Mouse (Mus musculus) A20 (cell line): ENCODE data around the gene Ripply3.
"Not testable (repeated sequence)": the region's sequence is repeated elsewhere in the genome, so short reads cannot be mapped to it uniquely, and the experiment has no call there.

ENCODE experiments used
- DNase-seq: peaks from one replicate; pipeline ENCODE4 v3.0.0-alpha.2; 2011; ENCODE audit warnings: low read depth, low spot score

Gene Ripply3

DNA sequence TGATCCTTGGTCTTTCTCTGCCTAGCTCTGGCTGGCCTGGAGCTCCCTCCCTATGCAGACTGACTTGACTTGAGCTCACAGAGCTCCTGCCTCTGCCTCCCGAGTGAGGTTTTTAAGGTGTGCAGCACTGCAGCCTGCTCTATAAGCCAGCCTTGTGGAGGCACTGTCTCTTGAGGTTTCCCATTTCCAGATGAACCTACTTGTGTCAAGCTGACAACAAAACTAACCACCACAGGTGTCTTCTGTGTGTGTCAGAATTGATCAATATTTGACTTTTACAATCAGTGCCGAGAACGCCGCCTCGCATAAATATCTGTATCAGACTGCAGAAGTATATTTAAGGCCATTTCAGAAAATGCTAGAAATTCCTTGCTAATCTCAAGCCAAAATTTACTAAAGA is 13.6 kb upstream of the Ripply3 start:
- DNase-seq: no peak

DNA sequence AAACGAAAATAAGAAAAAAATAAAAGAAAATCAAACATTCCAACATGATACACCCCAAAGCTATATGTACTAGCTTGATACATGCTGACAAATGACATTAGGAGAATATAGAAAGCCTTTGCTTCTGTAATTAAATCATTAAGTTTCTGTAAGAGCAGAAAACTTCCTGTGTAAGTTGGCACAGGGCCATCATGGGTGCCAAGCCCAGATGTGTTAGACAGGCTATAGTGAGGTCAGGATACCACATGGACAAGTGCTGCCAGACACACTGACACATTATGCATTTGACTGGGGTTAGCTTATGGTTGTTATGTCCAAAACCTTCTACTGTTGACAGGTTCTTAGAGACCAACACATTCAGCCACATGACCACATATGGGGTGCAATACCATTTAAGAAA is 13.0 kb upstream of the Ripply3 start:
- no peak for DNase-seq

DNA sequence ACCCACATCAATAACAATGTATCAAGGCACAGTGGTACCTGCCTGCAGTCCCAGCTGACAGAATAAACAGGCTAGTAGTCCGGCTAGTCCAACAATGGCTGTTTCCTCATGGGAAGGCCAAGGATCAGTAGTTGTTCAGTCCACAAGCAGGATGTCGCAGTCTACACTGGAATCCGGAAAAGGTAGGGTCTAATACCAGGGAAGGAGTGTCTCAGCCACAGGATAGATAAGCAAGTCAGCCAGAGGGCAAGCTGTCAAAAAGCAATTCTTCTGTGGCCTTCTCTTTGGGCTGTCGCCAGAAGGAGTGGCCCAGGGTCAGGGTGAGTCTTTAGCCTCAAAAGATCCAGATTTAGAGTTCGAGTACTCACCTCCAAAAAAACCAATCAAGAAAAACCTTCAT is 10.5 kb upstream of the Ripply3 start:
- DNase-seq: no peak

- peak; percentile 66 for DNase-seq
These were observed 8.0 kb upstream of the Ripply3 start for GRCm38 (mm10) chr16:94320223-94320622.

DNA sequence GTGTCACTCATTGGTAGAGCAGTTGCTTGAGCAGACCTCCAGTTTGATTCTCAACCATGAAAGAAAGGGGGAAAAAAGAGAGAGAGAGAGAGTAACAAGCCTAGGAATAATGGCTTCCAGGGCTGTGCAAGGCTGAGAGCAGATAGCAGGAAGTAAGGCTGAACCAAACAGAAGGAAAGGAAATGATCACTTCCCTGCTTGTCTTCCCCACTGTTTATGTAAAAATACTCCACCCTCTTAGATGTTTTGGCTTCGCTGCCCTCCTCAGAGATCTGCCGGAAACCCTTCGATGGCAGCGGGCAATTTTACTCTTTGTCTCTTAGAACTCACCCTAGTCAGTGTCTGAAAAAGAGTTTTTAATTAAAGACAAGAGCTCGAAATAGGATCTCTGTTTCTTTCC is 4.5 kb upstream of the Ripply3 start:
- DNase-seq: no peak

GRCm38 (mm10) chr16:94326008-94326407 is 2.2 kb upstream of the Ripply3 start:
- DNase-seq: no peak

DNA sequence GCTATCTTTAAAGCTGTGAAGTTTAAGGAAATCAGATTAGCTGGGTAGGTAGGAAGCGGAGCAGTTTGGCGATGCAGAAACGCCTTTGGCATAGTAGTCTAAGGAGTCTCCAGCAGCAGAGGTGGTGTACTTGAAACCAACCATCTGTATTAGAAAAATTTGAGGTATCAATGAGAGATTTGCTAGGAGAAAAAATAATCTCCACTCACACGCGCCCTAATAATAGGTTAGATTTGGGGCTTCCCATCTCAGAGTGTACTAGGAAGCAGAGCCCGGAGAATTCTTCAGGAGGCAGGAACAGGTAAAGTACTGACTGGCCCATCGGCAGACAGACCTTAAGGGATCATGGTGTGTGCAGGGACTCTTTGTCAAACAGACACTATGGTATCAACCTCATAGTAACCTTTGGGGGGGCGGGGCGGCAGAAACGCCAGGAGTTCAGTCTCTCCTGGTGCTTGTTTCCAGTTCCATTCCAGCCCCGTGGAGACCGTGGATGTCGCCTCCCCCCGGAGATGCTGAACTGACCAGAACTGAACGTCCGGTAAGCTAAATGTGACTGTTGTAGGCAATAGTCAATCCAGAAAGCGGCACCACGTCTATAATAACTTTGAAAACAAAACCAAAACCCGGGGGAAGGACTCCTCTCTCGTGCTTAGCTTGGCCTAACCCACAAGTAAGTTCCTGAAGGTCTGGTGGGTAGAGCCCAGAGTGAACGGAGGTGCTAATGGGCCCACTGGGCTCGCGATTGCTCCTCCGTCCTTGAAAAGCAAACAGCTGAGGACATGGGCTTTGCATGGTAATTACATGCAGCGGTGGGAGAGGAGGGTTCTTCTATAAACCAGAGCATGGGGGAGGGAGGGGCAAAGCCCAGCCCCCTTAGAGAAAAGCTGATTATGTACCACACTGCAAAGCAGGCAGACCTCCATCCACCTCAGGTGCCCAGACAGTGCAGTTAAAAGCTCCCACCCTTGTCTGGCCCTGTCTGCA is 954 bp downstream of the Ripply3 start:
- peak; percentile 29 for DNase-seq

DNA sequence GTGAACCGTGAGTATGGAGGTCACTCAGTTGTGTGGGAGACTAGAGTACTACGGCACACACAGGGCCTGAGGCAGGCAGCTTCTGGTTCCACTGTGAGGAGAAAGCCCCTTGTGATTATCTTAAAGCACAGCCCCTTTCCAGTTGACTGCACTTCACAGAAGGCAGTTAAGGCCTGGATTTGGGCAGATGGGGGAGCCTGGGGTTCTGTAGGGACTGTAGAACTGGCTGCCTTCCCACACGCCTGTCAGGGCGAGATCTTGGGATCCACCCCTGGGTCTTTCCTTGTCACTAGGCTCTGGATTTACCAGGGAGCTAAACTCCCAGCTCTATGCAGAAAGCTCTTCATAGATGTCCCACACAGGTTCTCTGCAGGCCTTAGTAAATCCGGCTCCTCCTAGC is 2.2 kb downstream of the Ripply3 start:
- no peak for DNase-seq

DNA sequence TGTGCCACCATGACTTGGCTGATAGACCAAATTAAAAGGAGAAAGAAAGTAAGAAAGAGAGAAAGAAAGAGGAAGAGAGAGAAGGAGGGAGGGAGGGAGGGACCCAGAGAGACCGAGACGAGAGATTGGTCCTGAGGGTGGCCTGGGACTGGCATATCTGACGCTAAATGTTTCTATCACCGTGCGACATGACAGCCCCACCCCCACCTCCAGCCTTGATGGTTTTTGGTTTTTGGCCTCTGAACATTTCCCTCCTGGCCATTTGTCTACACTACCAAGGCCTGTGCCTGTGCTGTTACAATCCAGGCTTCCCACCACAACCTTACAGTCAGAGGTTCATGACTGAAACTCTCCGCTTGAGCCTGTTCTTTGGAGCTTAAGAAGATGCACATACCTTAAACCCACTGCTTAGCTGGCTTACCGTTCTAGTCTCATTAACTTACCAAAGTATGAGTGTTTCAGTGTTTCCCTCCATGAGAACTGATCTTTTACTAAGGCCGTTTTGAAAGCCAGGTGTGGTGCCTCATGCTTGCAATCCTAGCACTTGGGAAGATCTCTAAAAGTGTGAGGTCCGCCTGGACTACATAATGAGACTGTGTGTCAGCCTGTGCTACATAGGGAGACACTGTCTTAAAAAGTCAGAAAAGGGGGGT is 3.1 kb downstream of the Ripply3 start:
- DNase-seq: no peak

GRCm38 (mm10) chr16:94331886-94332252 is 3.6 kb downstream of the Ripply3 start:
- peak; percentile 78 for DNase-seq

GRCm38 (mm10) chr16:94335656-94336055 is 7.4 kb downstream of the Ripply3 start:
- DNase-seq: no peak

- DNase-seq: not testable (repeated sequence)
These were observed 11.2 kb downstream of the Ripply3 start for GRCm38 (mm10) chr16:94339164-94340160.

GRCm38 (mm10) chr16:94345733-94346132 is 17.5 kb downstream of the Ripply3 start:
- DNase-seq: no peak

DNA sequence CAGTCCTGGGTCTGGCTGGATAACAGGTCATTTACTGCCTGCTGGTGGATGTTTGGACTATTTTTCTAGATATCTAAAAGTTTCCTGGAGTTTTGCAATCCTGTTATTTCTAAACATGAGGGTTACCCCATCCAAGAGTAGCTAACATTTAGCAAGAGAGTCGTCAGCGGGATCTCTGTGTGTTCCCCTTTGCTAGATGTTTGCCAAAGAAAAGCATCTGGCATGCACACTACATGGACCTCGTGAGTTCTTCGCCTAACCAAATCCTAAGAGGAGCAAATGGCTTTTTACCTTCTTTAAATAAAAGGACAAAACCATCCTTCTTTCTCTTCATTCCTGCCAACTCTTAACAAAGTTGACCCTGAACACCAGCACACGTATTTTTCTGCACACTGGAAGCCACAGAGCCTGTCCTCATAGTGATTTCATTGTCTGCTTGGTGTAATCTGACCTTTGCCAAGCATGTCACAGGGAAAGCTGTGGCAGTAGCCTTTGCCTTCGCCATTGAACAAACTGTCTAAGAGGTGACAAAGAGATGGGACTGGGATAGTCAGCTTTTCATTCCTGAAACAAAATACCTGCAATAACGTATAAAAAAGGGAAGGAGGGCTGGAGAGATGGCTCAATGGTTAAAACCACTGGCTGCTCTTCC is 19.0 kb downstream of the Ripply3 start:
- DNase-seq: no peak

GRCm38 (mm10) chr16:94348779-94349178 is 20.6 kb downstream of the Ripply3 start:
- DNase-seq: no peak

- DNase-seq: no peak
These were observed 21.5 kb downstream of the Ripply3 start for GRCm38 (mm10) chr16:94349588-94350286.

DNA sequence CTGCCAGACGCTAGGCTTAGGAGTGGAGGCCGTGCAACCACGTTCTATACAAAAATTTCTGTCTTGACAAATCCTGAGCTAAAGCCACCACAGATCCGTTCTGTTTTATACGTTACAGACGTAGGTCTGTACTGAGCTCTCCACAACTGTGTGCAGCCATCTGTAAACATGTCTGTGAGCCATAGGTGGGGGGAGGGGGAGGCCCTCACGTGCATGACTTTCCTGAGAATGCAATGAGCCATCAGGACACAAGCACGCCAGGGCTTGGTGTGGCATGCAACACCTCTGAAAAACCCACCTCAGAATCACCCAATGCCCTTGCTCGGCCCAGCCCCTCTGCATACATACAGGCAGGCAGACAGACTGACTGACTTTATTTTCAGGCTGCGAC is 22.1 kb downstream of the Ripply3 start:
- DNase-seq: no peak

GRCm38 (mm10) chr16:94354450-94354849 is 26.2 kb downstream of the Ripply3 start:
- DNase-seq: peak; percentile 79

GRCm38 (mm10) chr16:94356046-94356445 is 27.8 kb downstream of the Ripply3 start:
- DNase-seq: no peak

DNA sequence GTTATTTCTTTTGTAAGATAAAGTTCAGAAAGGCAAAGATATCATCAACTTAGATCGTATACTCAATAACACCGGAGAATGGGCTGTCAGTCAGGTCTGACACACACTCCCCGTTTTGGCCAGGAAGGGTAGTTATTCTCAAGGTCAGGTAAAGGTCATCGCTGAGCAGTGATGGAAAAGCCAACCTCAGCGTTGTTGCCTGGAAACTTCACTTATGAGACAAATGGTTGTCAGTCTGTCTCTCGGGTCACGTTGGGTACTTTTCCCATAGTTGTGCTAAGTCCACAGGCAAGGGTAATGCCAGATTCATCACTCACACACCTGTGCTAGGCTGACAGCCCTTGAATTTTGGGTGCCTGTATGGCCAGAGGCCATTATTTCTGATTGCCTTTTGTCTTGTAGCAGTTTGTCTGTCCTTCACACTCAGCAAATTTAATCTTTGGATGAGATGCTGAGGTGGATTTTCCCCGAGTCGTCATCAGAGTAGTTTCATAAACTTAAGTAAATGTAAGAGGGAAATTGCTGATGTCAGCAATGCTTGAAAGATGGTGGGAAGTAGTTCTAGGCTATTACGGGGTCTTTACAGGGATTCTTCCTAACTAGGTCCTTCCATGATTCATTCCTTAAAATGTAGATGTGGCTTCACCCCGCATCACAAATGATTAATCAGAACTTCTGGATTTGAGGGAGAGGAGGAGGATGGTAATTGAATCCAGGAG is 28.7 kb downstream of the Ripply3 start:
- DNase-seq: no peak
